Mouse (Mus musculus): Measurements from ENCODE around the gene Tspan8.

The Tspan8 gene

GRCm38 (mm10) chr10:115830726-115831125 is 14.1 kb downstream of the Tspan8 start:
- DNase-seq (ENCODE audit: low spot score in 2 of 2): no peak

GRCm38 (mm10) chr10:115834017-115834416 is 17.4 kb downstream of the Tspan8 start:
- no peak for DNase-seq (ENCODE audit: low spot score in 2 of 2)

- DNase-seq (ENCODE audit: low spot score in 2 of 2): no peak
Observed at GRCm38 (mm10) chr10:115846930-115847329, 30.3 kb downstream of the Tspan8 start.

GRCm38 (mm10) chr10:115848511-115848910 is 31.9 kb downstream of the Tspan8 start:
- no peak for DNase-seq (ENCODE audit: low spot score in 2 of 2)

DNA sequence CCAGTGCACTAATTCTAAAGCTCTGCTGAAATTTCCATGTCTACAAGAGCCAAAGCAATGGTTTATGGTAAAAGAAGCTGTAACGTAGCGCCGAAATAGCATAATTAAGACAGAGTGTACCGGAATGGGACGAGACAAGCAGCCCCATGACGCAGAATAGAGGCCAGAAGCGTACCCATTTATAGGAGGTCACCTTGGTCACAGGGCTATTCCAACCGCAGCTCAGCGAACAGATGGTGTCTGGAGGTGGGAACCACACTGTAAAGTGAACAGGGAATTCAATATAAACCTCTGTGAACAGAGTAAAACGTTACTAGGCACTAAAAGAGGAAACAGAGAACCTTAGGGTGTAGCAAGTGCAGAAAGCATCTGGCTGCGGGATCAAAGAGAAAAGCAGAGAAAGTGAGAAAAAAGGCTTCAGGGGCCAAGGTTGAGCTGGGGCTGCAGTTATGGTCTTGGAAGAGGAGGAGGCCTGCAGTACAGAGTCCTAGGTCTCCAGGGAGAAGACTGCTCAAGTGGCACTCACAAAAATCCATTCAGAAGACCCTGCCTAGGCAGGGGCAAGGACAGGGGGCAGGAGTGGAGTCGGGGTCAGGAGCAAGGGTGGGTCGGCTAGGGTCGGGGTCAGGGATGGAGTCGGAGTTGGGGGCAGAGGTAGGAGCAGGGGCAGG is 43.7 kb downstream of the Tspan8 start:
- no peak for DNase-seq (ENCODE audit: low spot score in 2 of 2)

DNA sequence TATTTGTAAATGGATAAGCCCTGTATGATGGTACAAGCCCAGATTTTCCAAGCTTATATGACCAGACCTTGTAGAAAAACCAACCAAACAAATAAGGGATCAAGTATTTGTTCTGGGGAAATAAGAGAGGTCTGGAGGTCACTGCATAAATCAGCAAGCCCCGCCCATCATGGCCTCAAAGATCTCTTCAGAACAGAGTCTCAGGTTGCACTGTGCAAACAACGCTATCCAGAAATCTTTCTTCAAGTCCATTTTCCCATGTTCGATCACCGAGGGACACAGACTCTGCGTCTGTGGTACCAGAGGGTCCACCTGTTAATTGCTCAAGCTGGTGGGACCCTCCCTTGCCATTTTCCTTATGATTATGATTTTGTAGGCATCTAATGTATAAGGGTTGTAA is 45.3 kb downstream of the Tspan8 start:
- peak in 1 of 2 experiments; percentile 4 for DNase-seq (ENCODE audit: low spot score in 2 of 2)

GRCm38 (mm10) chr10:115882757-115883156 is 66.1 kb downstream of the Tspan8 start:
- no peak for DNase-seq (ENCODE audit: low spot score in 2 of 2)

DNA sequence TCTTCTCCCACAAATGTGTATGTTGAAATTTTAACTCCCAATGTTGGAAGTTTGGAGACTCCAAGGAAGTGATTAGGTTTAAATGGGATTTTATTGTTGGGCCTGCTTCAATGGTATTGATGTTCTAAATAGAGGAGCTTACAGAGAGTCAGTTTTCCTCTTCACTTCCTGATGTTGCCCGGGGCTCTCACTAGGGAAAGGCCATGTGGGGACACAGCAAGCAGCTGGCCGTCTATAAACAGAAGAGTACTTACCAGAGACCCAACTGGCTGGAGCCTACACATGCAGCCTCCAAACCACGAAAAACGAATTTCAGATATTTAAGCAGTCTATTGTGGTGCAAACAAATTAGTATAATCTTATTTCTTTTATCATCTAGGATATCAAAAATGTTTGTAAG is 75.3 kb downstream of the Tspan8 start:
- no peak for DNase-seq (ENCODE audit: low spot score in 2 of 2)

GRCm38 (mm10) chr10:115892973-115893372 is 76.3 kb downstream of the Tspan8 start:
- no peak for DNase-seq (ENCODE audit: low spot score in 2 of 2)

- DNase-seq (ENCODE audit: low spot score in 2 of 2): no peak
Observed at GRCm38 (mm10) chr10:115894045-115894444, 77.4 kb downstream of the Tspan8 start.

DNA sequence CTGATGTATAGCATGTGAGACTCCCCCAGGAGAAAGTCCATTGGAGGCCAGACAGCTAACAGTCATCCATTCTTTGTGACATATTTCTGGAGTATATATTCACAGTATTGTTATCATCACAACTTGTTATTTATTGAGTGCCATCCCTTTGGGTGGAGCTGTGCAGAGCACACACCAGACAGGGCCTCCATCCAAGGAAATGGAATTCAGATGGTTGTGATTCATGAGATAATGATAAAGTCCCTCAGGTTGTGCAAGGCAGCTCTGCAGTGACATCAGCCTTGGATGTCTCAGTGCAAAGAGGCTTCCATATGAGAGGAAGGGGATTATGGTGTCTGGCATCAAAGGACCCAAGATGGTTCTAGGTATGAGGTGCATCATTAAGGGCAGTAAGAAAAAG is 80.1 kb downstream of the Tspan8 start:
- DNase-seq (ENCODE audit: low spot score in 2 of 2): no peak

GRCm38 (mm10) chr10:115897235-115897634 is 80.6 kb downstream of the Tspan8 start:
- peak in 1 of 2 experiments; percentile 17 for DNase-seq (ENCODE audit: low spot score in 2 of 2)
